Mouse (Mus musculus): ENCODE data around the gene Cfap44.

DNA sequence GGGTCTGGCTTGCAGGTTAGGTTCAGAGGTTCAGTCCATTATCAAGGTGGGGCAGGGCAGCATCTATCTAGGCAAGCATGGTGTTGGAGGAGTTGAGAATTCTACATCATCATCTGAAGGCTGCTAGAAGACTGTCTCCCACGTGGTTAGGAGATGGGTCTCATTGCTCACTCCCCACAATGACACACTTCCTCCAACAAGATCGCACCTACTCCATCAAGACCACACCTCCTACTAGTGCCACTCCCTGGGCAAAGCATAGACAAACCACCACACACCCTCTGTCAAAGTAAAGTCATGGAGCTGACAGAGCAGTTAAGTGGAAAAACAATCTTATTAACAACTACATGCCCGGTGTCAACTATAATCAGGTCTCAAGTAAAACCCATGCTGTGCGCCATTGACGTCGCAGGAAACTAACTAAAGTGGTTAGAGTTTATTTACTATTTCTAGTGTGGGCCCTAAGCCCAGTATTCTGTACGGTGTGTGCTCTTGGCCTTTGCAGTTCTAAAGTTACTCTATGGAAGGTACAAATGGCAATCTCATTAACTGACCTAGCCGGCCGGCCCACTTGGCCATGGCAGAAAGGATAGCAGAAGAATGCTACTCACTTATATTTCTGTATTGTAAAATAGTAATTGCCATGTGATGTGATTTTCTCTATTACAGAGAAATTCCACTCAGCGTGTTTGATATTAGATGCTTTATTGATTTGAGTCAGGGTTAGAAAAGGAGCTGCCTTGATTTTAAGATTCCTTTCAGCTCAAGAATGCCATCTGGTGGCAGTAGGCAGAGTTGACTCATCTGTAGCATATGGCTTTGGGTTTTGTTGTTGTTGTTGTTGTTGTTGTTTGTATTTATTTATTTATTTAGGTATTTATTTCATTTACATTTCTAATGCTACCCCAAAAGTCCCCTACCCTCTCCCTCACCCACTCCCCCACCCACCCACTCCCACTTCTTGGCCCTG, 32.4 kb upstream of the Cfap44 start:
- TF ChIP-seq CTCF (IDR thresholded peaks at IDR 0.05; ENCODE audit: low read depth) (peak; percentile 82), EP300 (IDR thresholded peaks at IDR 0.05; ENCODE audit: low read depth) (no peak)
